Mouse (Mus musculus) adrenal gland, adult 2 months (tissue): ENCODE results near the gene Bcap31. TPM values are rescaled to one million over a fixed set of nuclear protein-coding genes. Genes with fewer than 3 reads are reported as not detected.

ENCODE experiments used
- polyA plus RNA-seq: library from polyadenylated mRNA; depleted of rRNA; stranded (reverse); fragments of >200 nt; gene quantifications from 2 replicates; pipeline ENCODE4 v1.2.3, GENCODE M21; 2012; rRNA removed
- total RNA-seq, 2 experiments: library from RNA; stranded (reverse); gene quantifications; 2 replicates each; pipeline ENCODE4 v1.2.3; 2021

Gene Bcap31
- total and polyA plus RNA-seq, 3 experiments = 30.1 to 301 (median 271) TPM

Other genes starting within 250 kb of the Bcap31 start
- 100 to 1,000 TPM; 290 to 364 TPM for gene Bgn, start 232.6 kb downstream of the Bcap31 start, total RNA-seq
- gene Bgn, start 232.6 kb downstream of the Bcap31 start, polyA plus RNA-seq = 197 and 251 TPM in 2 replicates
- 10 to 100 TPM; 38.2 to 42.3 TPM for gene Atp2b3, start 213.1 kb downstream of the Bcap31 start, total RNA-seq
- 24.9 and 29.0 TPM in 2 replicates for gene Atp2b3, start 213.1 kb downstream of the Bcap31 start, polyA plus RNA-seq
- under 1 TPM; 0.26 to 0.66 TPM for gene Dusp9, start 76.8 kb downstream of the Bcap31 start, total RNA-seq
- gene Dusp9, start 76.8 kb downstream of the Bcap31 start, polyA plus RNA-seq = 0.33 and 0.40 TPM in 2 replicates
- gene Pnck, start 56.1 kb downstream of the Bcap31 start, total RNA-seq = 1 to 10 TPM; 6.1 to 7.1 TPM
- 6.3 and 10.9 TPM in 2 replicates for gene Pnck, start 56.1 kb downstream of the Bcap31 start, polyA plus RNA-seq
- gene Slc6a8, start 43.0 kb downstream of the Bcap31 start, total RNA-seq = 100 to 1,000 TPM in 1 of 2 experiments, 10 to 100 TPM in 1; 73.8 to 137 TPM
- 82.6 and 101 TPM in 2 replicates for gene Slc6a8, start 43.0 kb downstream of the Bcap31 start, polyA plus RNA-seq
- gene Abcd1, start 422 bp upstream of the Bcap31 start, total RNA-seq = 10 to 100 TPM; 28.1 to 29.6 TPM
- gene Abcd1, start 422 bp upstream of the Bcap31 start, polyA plus RNA-seq = 35.2 and 41.1 TPM in 2 replicates
- under 1 TPM; 0.41 to 0.49 TPM for gene Plxnb3, start 40.9 kb upstream of the Bcap31 start, total RNA-seq
- gene Plxnb3, start 40.9 kb upstream of the Bcap31 start, polyA plus RNA-seq = 1.2 and 1.5 TPM in 2 replicates
- gene Srpk3, start 58.2 kb upstream of the Bcap31 start, total RNA-seq = under 1 TPM; 0.20 to 0.41 TPM
- gene Srpk3, start 58.2 kb upstream of the Bcap31 start, polyA plus RNA-seq = 1.1 and 1.3 TPM in 2 replicates
- 100 to 1,000 TPM; 521 to 581 TPM for gene Idh3g, start 70.7 kb upstream of the Bcap31 start, total RNA-seq
- 256 and 277 TPM in 2 replicates for gene Idh3g, start 70.7 kb upstream of the Bcap31 start, polyA plus RNA-seq
- gene Ssr4, start 70.9 kb upstream of the Bcap31 start, total RNA-seq = 100 to 1,000 TPM; 163 to 177 TPM
- 257 and 339 TPM in 2 replicates for gene Ssr4, start 70.9 kb upstream of the Bcap31 start, polyA plus RNA-seq
- gene Pdzd4, start 108.8 kb upstream of the Bcap31 start, total RNA-seq = 1 to 10 TPM; 2.8 to 7.0 TPM
- gene Pdzd4, start 108.8 kb upstream of the Bcap31 start, polyA plus RNA-seq = 1.9 and 3.0 TPM in 2 replicates
- not detected for gene Avpr2, start 175.9 kb upstream of the Bcap31 start, total RNA-seq
- gene Avpr2, start 175.9 kb upstream of the Bcap31 start, polyA plus RNA-seq = not detected in 2 replicates
- gene L1cam, start 179.9 kb upstream of the Bcap31 start, total RNA-seq = 1 to 10 TPM; 8.6 to 9.7 TPM
- 2.6 and 4.4 TPM in 2 replicates for gene L1cam, start 179.9 kb upstream of the Bcap31 start, polyA plus RNA-seq
- 1 to 10 TPM; 3.2 to 4.0 TPM for gene Arhgap4, start 205.7 kb upstream of the Bcap31 start, total RNA-seq
- gene Arhgap4, start 205.7 kb upstream of the Bcap31 start, polyA plus RNA-seq = 9.9 and 11.1 TPM in 2 replicates
- 10 to 100 TPM; 69.6 to 93.8 TPM for gene Naa10, start 205.8 kb upstream of the Bcap31 start, total RNA-seq
- 53.6 and 56.1 TPM in 2 replicates for gene Naa10, start 205.8 kb upstream of the Bcap31 start, polyA plus RNA-seq
- 10 to 100 TPM; 20.2 to 29.6 TPM for gene Renbp, start 214.7 kb upstream of the Bcap31 start, total RNA-seq
- 3.1 and 4.3 TPM in 2 replicates for gene Renbp, start 214.7 kb upstream of the Bcap31 start, polyA plus RNA-seq